Mouse (Mus musculus) Patski (cell line): ENCODE results near the gene Zfp575. TPM values are rescaled to one million over a fixed set of nuclear protein-coding genes. Genes with fewer than 3 reads are reported as not detected.

ENCODE experiments used
- ATAC-seq: fragments of 100-300 bp; one replicate; pipeline ENCODE4 v1.8.0; 2021
- CTCF ChIA-PET: fragments of 350-600 bp; sonication (Branson Sonifier 250); formaldehyde crosslinking; loops from one replicate; lab custom pipeline; 2022; ENCODE audit warnings: inconsistent platforms; lab: Charles Lee
- POLR2A ChIA-PET: fragments of 350-600 bp; sonication (Branson Sonifier 250); formaldehyde crosslinking; loops from one replicate; lab custom pipeline; 2022; ENCODE audit warnings: antibody characterized with exemption, inconsistent platforms; lab: Charles Lee
- DNase-seq: peaks from one replicate; pipeline ENCODE4 v3.0.0-alpha.2; 2011; ENCODE audit warnings: low read depth, low spot score
- H3K27me3 ChIP-seq: fragments of 371-371 bp; one replicate; pipeline ENCODE4 v1.5.1; 2021
- CTCF ChIP-seq: fragments of 100-300 bp; IDR thresholded peaks from one replicate; pipeline ENCODE4 v1.5.1; 2021
- in situ Hi-C: fragments of 300-500 bp; cut with MboI; formaldehyde crosslinking; loops from 3 replicates; pipeline ENCODE4 v1.11.1; 2018; ENCODE audit warnings: low pct_unique_long_range_greater_than_20kb, mixed read lengths
- polyA plus RNA-seq: library from polyadenylated mRNA; unstranded; gene quantifications from one replicate; pipeline ENCODE4 v1.2.3, GENCODE M21; 2021

Gene Zfp575
- polyA plus RNA-seq, 1 experiment from 2014 or later, result not detected

DNA sequence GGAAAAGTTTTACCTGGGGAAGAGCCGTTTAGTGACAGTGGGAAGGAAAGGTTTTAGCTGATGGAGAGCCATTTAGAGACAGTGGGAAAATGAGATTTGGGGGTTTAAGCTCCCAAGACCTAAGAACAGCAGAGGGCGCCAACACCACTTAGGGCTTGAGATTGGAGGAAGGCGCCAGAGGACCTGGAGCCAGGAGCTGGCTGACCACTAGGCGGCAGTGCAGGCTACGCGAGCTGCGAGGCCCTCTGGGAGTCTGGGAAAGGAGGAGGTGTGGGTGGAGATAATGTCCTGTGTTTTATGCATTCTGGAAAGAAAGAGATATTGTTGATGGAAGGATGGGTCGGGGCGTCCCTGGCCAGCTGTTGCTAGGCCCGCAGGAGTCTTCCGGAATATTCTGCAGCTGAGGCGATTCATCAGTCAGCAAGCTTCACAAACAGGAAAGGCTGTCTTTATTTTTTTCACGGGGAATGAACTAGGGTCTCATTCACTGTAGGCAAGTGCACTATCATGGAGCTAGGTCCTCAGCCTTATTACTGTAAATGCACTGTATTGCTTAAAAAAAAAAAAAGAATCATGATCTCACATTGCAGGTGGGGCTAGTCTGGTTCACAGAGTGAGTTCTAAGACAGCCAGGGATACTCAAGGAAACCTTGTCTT, 13.6 kb upstream of the Zfp575 start:
- POLR2A ChIA-PET, result interaction anchor here (1.0 kb wide), 1 partner anchor 35 kb away, joined by 3 read pairs; no protein-coding TSS in a partner anchor
- no peaks in the 10 kb centered on the region for H3K27me3 ChIP-seq
- in situ Hi-C loops, result loop anchor here (5.0 kb wide), 1 partner anchor 56 kb away; no protein-coding TSS in a partner anchor
- CTCF ChIA-PET, result interaction anchor here (0.6 to 3.2 kb wide), 21 partner anchors 9 to 159 kb away, joined by 3 to 25 read pairs (median 4); partner anchors contain the start of gene Phldb3
- TF ChIP-seq CTCF, result peak; percentile 100
- ATAC-seq (peak; percentile 88), DNase-seq (peak; percentile 61)

GRCm38 (mm10) chr7:24599211-24600067, 12.0 kb upstream of the Zfp575 start:
- TF ChIP-seq CTCF, result peak; percentile 56
- peak; percentile 82 for ATAC-seq
- ChIA-PET POLR2A (no interaction called here), CTCF (interaction anchor here (1.0 to 3.1 kb wide), 5 partner anchors 9 to 54 kb away, joined by 4 to 25 read pairs (median 4); partner anchors contain the start of gene Phldb3)
- H3K27me3 ChIP-seq, result no peaks in the 10 kb centered on the region
- in situ Hi-C loops, result loop anchor here (5.0 kb wide), 1 partner anchor 58 kb away; no protein-coding TSS in a partner anchor
- no peak for DNase-seq

DNA sequence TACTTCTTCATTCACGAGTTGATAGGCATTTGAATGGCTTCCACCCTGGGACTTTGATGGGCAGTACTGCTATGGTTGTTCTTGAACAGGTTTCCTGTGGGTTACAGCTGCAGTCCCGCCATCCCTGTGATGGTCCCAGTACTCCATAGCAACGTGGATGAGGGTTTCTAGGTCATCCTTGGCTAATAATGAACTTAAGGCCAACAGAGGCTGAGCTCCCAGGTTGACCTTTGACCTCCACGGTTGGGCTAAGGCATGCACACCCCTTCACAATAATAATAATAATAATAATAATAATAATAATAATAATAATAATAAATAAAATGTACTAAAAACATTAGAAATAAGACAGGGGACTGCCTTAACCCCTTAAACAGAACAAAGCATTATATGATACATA, 10.7 kb upstream of the Zfp575 start:
- in situ Hi-C loops, result no loop called here
- CTCF ChIA-PET, result interaction anchor here (1.0 to 1.8 kb wide), 4 partner anchors 10 to 44 kb away, joined by 3 to 5 read pairs (median 4); partner anchors contain the start of gene Phldb3
- DNase-seq (no peak), ATAC-seq (no peak)
- no peak for TF ChIP-seq CTCF
- no peaks in the 10 kb centered on the region for H3K27me3 ChIP-seq
- POLR2A ChIA-PET, result interaction anchor here (1.3 kb wide), 1 partner anchor 91 kb away, joined by 4 read pairs; the partner anchor contains the start of gene Zfp428

- ChIA-PET CTCF (interaction anchor here (0.8 kb wide), 1 partner anchor 14 kb away, joined by 3 read pairs; no protein-coding TSS in a partner anchor), POLR2A (no interaction called here)
- no peak for TF ChIP-seq CTCF
- no peaks in the 10 kb centered on the region for H3K27me3 ChIP-seq
- DNase-seq (no peak), ATAC-seq (no peak)
- in situ Hi-C loops, result no loop called here
Observed at GRCm38 (mm10) chr7:24595464-24595863, 8.0 kb upstream of the Zfp575 start.

GRCm38 (mm10) chr7:24594309-24594803, 6.9 kb upstream of the Zfp575 start:
- H3K27me3 ChIP-seq, result no peaks in the 10 kb centered on the region
- in situ Hi-C loops, result no loop called here
- DNase-seq (no peak), ATAC-seq (no peak)
- TF ChIP-seq CTCF, result no peak
- CTCF ChIA-PET, result interaction anchor here (1.6 kb wide), 1 partner anchor 62 kb away, joined by 4 read pairs; no protein-coding TSS in a partner anchor
- POLR2A ChIA-PET, result interaction anchor here (0.6 to 1.0 kb wide), 3 partner anchors 27 to 319 kb away, joined by 3 read pairs; no protein-coding TSS in a partner anchor

DNA sequence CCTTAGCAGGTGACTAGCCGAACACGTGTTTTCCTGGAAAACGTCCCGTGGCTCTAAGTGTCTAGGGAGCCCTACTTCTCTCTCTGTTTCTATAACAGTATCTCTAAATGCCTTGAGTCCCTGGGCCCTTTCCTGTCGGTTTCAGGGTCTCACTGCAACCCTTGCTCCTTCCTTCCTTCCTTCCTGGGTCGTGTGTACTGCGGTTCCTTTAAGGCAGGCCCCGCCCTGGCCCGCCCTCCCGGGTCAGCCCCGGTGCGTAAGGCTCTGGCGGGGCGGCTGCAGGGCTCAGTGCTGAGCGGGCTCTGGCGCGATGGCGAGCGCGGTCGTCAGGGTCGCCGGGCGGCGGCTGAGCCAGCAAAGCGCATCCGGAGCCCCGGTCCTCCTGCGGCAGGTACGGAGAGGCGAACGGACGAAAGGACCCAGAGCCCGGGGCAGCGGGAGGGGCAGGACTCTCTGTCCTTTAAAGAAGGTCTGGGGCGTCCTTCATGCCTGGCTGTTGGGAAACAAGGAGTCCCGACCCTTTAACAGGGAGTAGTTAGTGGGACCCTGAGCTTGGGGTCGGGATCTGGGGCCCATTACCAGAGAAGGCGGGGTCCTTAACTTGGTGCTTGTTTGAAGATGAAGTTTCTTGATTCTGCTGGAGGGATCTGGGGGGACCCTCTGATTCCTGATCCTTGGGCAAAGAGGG, 6.3 kb upstream of the Zfp575 start:
- CTCF ChIA-PET, result interaction anchor here (1.6 kb wide), 1 partner anchor 62 kb away, joined by 4 read pairs; no protein-coding TSS in a partner anchor
- in situ Hi-C loops, result no loop called here
- H3K27me3 ChIP-seq, result no peaks in the 10 kb centered on the region
- TF ChIP-seq CTCF, result no peak
- DNase-seq (no peak), ATAC-seq (peak; percentile 89)
- POLR2A ChIA-PET, result interaction anchor here (0.6 kb wide), 1 partner anchor 27 kb away, joined by 3 read pairs; no protein-coding TSS in a partner anchor

DNA sequence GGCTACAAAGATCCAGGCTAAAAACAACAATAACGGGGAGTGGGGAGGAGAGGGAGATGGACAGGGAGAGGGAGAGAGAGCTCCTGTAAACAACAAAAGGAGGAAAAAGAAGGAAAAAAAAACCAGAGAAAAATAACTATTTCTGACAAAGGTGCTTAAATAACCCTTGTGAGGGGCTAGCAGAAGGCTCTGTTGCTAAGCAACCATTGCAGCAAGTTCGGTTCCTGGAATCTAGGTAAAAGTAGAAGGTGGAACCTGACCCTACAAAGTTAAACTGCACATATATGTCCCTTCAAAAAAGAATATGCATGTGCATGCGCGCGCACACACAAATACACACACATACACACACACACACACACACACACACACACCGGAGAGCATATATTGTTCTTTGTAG, 5.3 kb upstream of the Zfp575 start:
- ChIA-PET POLR2A (interaction anchor here (0.8 kb wide), 1 partner anchor 11 kb away, joined by 3 read pairs; no protein-coding TSS in a partner anchor), CTCF (interaction anchor here (0.9 to 1.2 kb wide), 3 partner anchors 8 to 70 kb away, joined by 3 to 4 read pairs (median 3); no protein-coding TSS in a partner anchor)
- DNase-seq, result no peak
- TF ChIP-seq CTCF, result no peak
- ATAC-seq, result no peak
- no peaks in the 10 kb centered on the region for H3K27me3 ChIP-seq
- in situ Hi-C loops, result no loop called here

- DNase-seq, result peak; percentile 80
- TF ChIP-seq CTCF, result no peak
- H3K27me3 ChIP-seq, result no peaks in the 10 kb centered on the region
- ChIA-PET POLR2A (no interaction called here), CTCF (interaction anchor here (0.9 to 1.2 kb wide), 3 partner anchors 9 to 71 kb away, joined by 3 to 4 read pairs (median 3); no protein-coding TSS in a partner anchor)
- ATAC-seq, result peak; percentile 45
- in situ Hi-C loops, result no loop called here
Observed at GRCm38 (mm10) chr7:24592163-24592562, 4.7 kb upstream of the Zfp575 start.

- no peaks in the 10 kb centered on the region for H3K27me3 ChIP-seq
- CTCF ChIA-PET, result interaction anchor here (0.9 to 1.2 kb wide), 3 partner anchors 9 to 71 kb away, joined by 3 to 4 read pairs (median 3); no protein-coding TSS in a partner anchor
- no peak for TF ChIP-seq CTCF
- POLR2A ChIA-PET, result no interaction called here
- no peak for DNase-seq
- peak; percentile 3 for ATAC-seq
- in situ Hi-C loops, result no loop called here
Observed at GRCm38 (mm10) chr7:24591735-24592134, 4.3 kb upstream of the Zfp575 start.
